Mouse (Mus musculus) gastrocnemius, postnatal 36 days (tissue): ENCODE data around the gene Mtif2. TPM values are rescaled to one million over a fixed set of nuclear protein-coding genes. Genes with fewer than 3 reads are reported as not detected.

Experiments
- DNase-seq, 2 experiments: peaks; one replicate each; pipeline ENCODE4 v3.0.0; 2022
- intact Hi-C: fragments of 180-260 bp; cut with DNase I; formaldehyde crosslinking; loops from one replicate; pipeline ENCODE4 v1.15.1; 2025
- total RNA-seq, 2 experiments: library from RNA; stranded (reverse); gene quantifications; 2 replicates each; pipeline ENCODE4 v1.2.3; 2021

The Mtif2 gene
- total RNA-seq, 2 experiments from 2014 or later = 23.1 to 23.5 TPM

DNA sequence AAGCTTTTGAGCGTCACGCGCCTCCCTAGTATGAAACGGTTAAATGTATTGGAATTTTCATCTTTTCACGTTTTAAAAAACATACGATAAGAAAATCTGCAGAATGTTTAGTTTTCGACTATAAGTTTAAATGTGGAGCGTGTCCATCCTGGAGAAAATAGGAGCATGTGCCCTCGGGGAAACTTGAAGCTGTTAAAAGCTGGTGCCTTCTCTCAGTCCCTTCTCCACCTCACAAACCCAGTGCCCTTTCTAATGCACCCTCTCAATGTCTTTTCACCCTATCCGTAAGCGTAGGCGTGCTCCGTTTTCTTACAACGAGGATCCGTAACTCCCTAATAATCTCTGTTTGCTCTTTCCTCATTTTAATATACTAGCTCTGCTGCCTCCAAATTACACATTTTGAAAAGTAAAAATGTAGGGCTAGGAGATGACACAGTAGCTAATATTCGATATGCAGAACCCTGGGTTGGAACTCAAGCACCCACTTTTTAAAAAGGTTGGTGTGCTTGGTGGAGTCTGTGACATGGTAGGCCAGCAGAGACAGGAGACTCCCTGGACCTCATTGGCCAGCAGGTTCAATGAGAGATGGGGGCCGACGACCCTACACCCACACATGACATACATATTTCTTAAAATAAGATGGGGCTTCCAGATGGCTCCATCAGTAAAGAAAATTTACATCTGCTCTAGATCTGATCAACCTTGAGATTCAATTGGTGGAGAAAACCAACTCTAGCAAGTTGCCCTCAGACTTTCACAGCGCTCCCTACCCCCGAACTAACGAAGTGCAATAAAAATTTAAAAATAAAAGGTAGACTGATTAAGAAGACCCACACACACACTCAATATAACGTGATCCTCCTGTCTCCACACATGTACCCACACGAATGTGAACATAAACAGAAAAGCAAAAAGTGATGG, 22.6 kb downstream of the Mtif2 start:
- intact Hi-C loops = loop anchor here (5.0 kb wide), 1 partner anchor 176 kb away; the partner anchor contains the start of gene Ccdc88a
- DNase-seq = no peak

DNA sequence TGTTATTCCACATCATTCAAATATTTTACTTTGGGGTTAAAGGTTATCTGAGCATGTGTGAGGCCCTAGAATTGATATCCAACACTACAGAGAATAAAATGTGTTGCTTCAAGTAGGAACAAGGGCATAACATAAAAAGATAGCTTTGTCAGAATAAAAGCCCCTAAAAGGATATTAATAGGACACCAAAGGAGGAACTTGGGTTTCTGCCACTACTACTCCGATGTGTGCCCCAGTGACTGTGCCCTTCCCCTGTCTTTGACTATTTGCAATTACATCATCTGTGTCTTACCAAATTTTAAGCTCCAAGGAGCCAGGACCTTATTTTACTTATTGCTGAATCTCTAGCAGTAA, 23.2 kb downstream of the Mtif2 start:
- DNase-seq = no peak
- intact Hi-C loops = loop anchor here (5.0 kb wide), 1 partner anchor 177 kb away; the partner anchor contains the start of gene Ccdc88a

- intact Hi-C loops = no loop called here
Measured at GRCm38 (mm10) chr11:29560452-29560851, 34.2 kb downstream of the Mtif2 start.

DNA sequence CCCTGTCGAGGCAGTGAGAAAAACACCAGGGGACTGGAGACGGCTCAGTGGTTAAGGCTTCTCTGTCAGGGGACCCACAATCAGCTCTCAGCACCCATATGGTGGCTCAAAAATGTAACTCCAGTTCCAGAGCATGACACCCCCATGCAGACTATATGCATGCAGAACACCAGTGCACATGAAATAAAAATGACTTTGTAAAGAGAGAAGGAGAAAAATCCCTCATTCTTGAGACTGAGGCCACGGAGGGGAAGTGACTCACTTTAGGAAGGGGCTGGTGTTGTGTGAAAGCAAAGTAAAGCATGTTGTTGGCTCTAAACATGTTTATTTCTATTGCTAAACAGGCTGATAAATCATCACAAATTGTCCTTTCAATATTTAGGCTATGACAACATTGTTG, 34.8 kb downstream of the Mtif2 start:
- intact Hi-C loops = no loop called here
- no peak for DNase-seq

More at GRCm38 (mm10) chr11:29560452-29560851, 34.2 kb downstream of the Mtif2 start:
- DNase-seq = no peak

DNA sequence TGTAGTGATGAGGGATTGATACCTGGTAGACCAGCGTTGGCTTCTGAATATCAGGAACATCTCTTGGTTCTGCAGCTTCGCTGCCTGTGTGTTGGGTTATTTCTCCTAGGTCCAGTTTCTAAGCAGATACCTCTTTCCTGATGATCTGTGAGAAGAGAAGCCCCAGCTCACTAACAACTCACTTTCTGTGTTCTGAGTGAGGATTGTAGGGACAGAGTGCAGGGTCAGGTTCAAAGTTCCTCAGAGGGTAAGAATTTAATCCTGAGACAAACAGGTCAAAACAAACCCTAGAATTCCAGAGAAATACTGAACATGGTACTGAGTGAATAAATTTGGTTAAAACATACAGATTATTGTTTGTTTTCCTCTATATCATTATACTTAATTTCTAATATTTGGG, 37.2 kb downstream of the Mtif2 start:
- intact Hi-C loops = no loop called here
- no peak for DNase-seq

GRCm38 (mm10) chr11:29571536-29571935, 45.3 kb downstream of the Mtif2 start:
- no peak for DNase-seq

GRCm38 (mm10) chr11:29572656-29573055, 46.4 kb downstream of the Mtif2 start:
- no peak for DNase-seq
- intact Hi-C loops = no loop called here

More at GRCm38 (mm10) chr11:29571536-29571935, 45.3 kb downstream of the Mtif2 start:
- intact Hi-C loops = no loop called here

DNA sequence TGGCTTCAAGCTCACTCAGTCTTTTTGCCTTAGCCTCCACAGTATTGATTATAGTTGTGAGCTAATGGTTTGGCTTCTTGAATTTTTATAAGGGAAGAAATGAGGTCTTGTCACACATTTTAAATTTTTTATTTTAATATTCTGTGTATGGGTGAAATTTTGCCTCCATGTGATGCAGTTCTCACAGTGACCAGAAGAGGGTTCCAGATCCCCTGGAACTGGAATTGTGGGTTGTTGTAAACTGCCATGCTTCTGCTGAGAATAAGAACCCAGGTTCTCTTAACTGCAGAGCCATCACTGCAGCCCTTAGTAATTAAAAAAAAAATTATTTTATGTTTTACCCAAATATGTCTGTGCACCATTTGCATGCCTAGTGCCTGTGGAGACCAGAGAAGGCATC, 53.4 kb downstream of the Mtif2 start:
- no peak for DNase-seq
- intact Hi-C loops = no loop called here

Other genes starting within 250 kb of the Mtif2 start
- gene Ccdc88a, start 152.8 kb upstream of the Mtif2 start, total RNA-seq = 1 to 10 TPM; 3.0 to 3.4 TPM
- gene Prorsd1, start 11.4 kb upstream of the Mtif2 start, total RNA-seq = 10 to 100 TPM; 18.8 to 20.3 TPM
- gene Clhc1, start 21.5 kb downstream of the Mtif2 start, total RNA-seq = not detected
- 100 to 1,000 TPM; 310 to 371 TPM for gene Rps27a, start 21.7 kb downstream of the Mtif2 start, total RNA-seq
- 100 to 1,000 TPM; 660 to 716 TPM for gene Rtn4, start 166.5 kb downstream of the Mtif2 start, total RNA-seq